ENCODE assay signal across 13 mouse cellular contexts in the genomic region with DNA sequence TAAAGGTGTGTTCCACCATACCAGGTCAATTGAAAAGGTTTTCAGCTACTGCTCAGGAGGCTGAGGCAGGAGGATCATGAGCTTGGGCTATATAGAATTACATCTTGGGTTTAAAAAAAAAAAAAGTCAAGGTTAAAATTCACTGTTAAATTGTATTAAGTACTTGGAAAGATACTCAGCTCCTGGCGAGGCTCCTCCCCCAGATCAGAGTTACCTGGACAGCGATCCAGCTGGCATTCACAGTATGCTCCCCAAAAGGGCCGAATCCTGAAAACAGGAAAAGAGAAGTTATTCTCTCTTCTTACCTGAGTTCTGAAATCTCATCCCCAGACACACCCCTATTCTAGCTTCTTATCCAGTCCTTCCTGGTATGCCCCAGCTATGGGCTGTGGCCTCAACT. TPM values are rescaled to one million over a fixed set of nuclear protein-coding genes. Genes with fewer than 3 reads are reported as not detected.
DNase-seq lines count a peak whose midpoint lies in the region; ATAC-seq lines count a peak whose summit lies in the region.
"Had no signal": no experiment of that assay in that cellular context is flagged by ENCODE, and none has a peak within 500 bp of the region (broad histone marks: within the 10 kb centered on the region; RNA-seq: fewer than 3 reads in every experiment).

No protein-coding gene starts in this region.

- DNase-seq in kidney, adult 9 months = peak; percentile 60
- DNase-seq in hindbrain, embryonic 11.5 days (ENCODE audit: low spot score) = no peak
- no peak for DNase-seq in thymus, postnatal 36 days
- DNase-seq in layer of hippocampus, adult 18-20 months (ENCODE audit: low spot score in 2 of 2) = no peak
- DNase-seq: B cell, adult 2 months; cerebellum, adult 11 months; lung, postnatal 4 days had no signal

- 96% methylated on average over 3 of the region's 3 CpGs for WGBS in kidney, embryonic 14.5 days
- 87% methylated on average over 3 of the region's 3 CpGs for WGBS in embryonic facial prominence, embryonic 12.5 days
- 98% methylated on average over 3 of the region's 3 CpGs for WGBS in hindbrain, embryonic 11.5 days
- 94% methylated on average over 3 of the region's 3 CpGs for WGBS in midbrain, embryonic 13.5 days

- H3K27ac ChIP-seq in kidney, embryonic 14.5 days (ENCODE audit: low read depth, low read length) = no peak overlapping the region
- 0 out of 2 replicates have a peak overlapping the region, but pooled peaks have one; percentile 6 for H3K27ac ChIP-seq in embryonic facial prominence, embryonic 12.5 days
- peak overlapping the region; percentile 98 for H3K27ac ChIP-seq in hindbrain, embryonic 11.5 days (ENCODE audit: low read depth, low read length)
- peak overlapping the region; percentile 94 for H3K27ac ChIP-seq in midbrain, embryonic 13.5 days
- H3K27ac ChIP-seq: limb, embryonic 15.5 days had no signal

- no peak overlapping the region for H3K9ac ChIP-seq in kidney, embryonic 14.5 days (ENCODE audit: low read depth, low read length)
- no peak overlapping the region for H3K9ac ChIP-seq in embryonic facial prominence, embryonic 12.5 days
- peak overlapping the region; percentile 84 for H3K9ac ChIP-seq in hindbrain, embryonic 11.5 days (ENCODE audit: low read depth, low read length)
- H3K9ac ChIP-seq in midbrain, embryonic 13.5 days (replicated peaks) = no peak overlapping the region
- H3K9ac ChIP-seq: limb, embryonic 15.5 days had no signal

- ATAC-seq in kidney, embryonic 14.5 days (ENCODE audit: low FRiP score, low TSS enrichment) = no peak
- no peak for ATAC-seq in embryonic facial prominence, embryonic 12.5 days (ENCODE audit: insufficient number of reproducible peaks, insufficient read depth, low FRiP score, low TSS enrichment)
- ATAC-seq in hindbrain, embryonic 11.5 days (ENCODE audit: low FRiP score) = no peak
- ATAC-seq in midbrain, embryonic 13.5 days = no peak
- no peak for ATAC-seq in erythroblast, adult 5-6 weeks (replicated peaks; ENCODE audit: low FRiP score, poor library complexity, severe bottlenecking)

- no peak overlapping the region for H3K4me3 ChIP-seq in kidney, embryonic 14.5 days (ENCODE audit: low read length)
- no peak overlapping the region for H3K4me3 ChIP-seq in embryonic facial prominence, embryonic 12.5 days
- H3K4me3 ChIP-seq in hindbrain, embryonic 11.5 days (ENCODE audit: low read depth, low read length) = peak overlapping the region; percentile 79; the same call in 1 of the 2 replicates
- peak overlapping the region; percentile 81 for H3K4me3 ChIP-seq in midbrain, embryonic 13.5 days (replicated peaks)
- H3K4me3 ChIP-seq: limb, embryonic 15.5 days had no signal

- H3K4me2 ChIP-seq in kidney, embryonic 14.5 days (replicated peaks; ENCODE audit: low read depth, low read length) = no peak overlapping the region
- H3K4me2 ChIP-seq in embryonic facial prominence, embryonic 12.5 days (replicated peaks) = no peak overlapping the region
- H3K4me2 ChIP-seq in hindbrain, embryonic 11.5 days (replicated peaks; ENCODE audit: low read depth, low read length) = peak overlapping the region; percentile 56
- H3K4me2 ChIP-seq in midbrain, embryonic 13.5 days (replicated peaks) = peak overlapping the region; percentile 88
- H3K4me2 ChIP-seq: limb, embryonic 15.5 days had no signal

- H3K9me3 ChIP-seq in kidney, embryonic 14.5 days (ENCODE audit: control insufficient read depth, low read length) = no peaks in the 10 kb centered on the region
- H3K9me3 ChIP-seq in embryonic facial prominence, embryonic 12.5 days = no peaks in the 10 kb centered on the region
- H3K9me3 ChIP-seq in hindbrain, embryonic 11.5 days (ENCODE audit: control insufficient read depth, low read length) = no peaks in the 10 kb centered on the region
- H3K9me3 ChIP-seq in midbrain, embryonic 13.5 days = no peaks in the 10 kb centered on the region
- H3K9me3 ChIP-seq: G1E; limb, embryonic 15.5 days had no signal

- H3K27me3 ChIP-seq in kidney, embryonic 14.5 days (ENCODE audit: control insufficient read depth, insufficient read depth, low read length) = no peaks in the 10 kb centered on the region
- no peaks in the 10 kb centered on the region for H3K27me3 ChIP-seq in embryonic facial prominence, embryonic 12.5 days
- H3K27me3 ChIP-seq in hindbrain, embryonic 11.5 days (ENCODE audit: control insufficient read depth, insufficient read depth, low read length) = no peaks in the 10 kb centered on the region
- H3K27me3 ChIP-seq in midbrain, embryonic 13.5 days = no peaks in the 10 kb centered on the region
- H3K27me3 ChIP-seq: limb, embryonic 15.5 days had no signal

- H3K4me1 ChIP-seq in kidney, embryonic 14.5 days (ENCODE audit: control insufficient read depth, insufficient read depth, low read length) = peaks cover 8% of the 10 kb centered on the region
- peaks cover 19% of the 10 kb centered on the region for H3K4me1 ChIP-seq in embryonic facial prominence, embryonic 12.5 days
- H3K4me1 ChIP-seq in hindbrain, embryonic 11.5 days (replicated peaks; ENCODE audit: control insufficient read depth, insufficient read depth, low read length) = peaks cover 8% of the 10 kb centered on the region
- peaks cover 65% of the 10 kb centered on the region for H3K4me1 ChIP-seq in midbrain, embryonic 13.5 days (replicated peaks)

- H3K36me3 ChIP-seq in kidney, embryonic 14.5 days (ENCODE audit: control insufficient read depth, insufficient read depth, low read length) = peaks cover 19% of the 10 kb centered on the region
- H3K36me3 ChIP-seq in embryonic facial prominence, embryonic 12.5 days = peaks cover 37% of the 10 kb centered on the region
- H3K36me3 ChIP-seq in hindbrain, embryonic 11.5 days (ENCODE audit: control insufficient read depth, insufficient read depth, low read length) = 0 out of 2 replicates have a peak, but pooled peaks cover 7% of the 10 kb centered on the region
- peaks cover 19% of the 10 kb centered on the region for H3K36me3 ChIP-seq in midbrain, embryonic 13.5 days

RNA-seq across cellular contexts. Expression of gene Pgpep1, which starts 3.0 kb away (rescaled TPM):
- polyA plus RNA-seq in kidney, embryonic 14.5 days (2014; fragmentation: Nextera tagmentation; extraction: Ambion mirVana) = 62.2 and 62.6 TPM in 2 replicates
- 59.5 and 70.4 TPM in 2 replicates for polyA plus RNA-seq in embryonic facial prominence, embryonic 12.5 days (2016; fragmentation: Nextera tagmentation; extraction: Ambion mirVana)
- 170 TPM in 2 replicates for polyA plus RNA-seq in hindbrain, embryonic 11.5 days (2014; fragmentation: Nextera tagmentation; extraction: Ambion mirVana)
- 87.5 and 99.4 TPM in 2 replicates for polyA plus RNA-seq in midbrain, embryonic 13.5 days (2015; fragmentation: Nextera tagmentation; extraction: Ambion mirVana)
- total RNA-seq in erythroblast, adult 5-6 weeks (2015; ENCODE audit: low replicate concordance) = 1.2 and 5.9 TPM in 2 replicates
- total RNA-seq in erythroblast, adult 5-6 weeks (2017; ENCODE audit: low replicate concordance) = 0.28 and 1.4 TPM in 2 replicates
- total RNA-seq in layer of hippocampus, adult 18-20 months (2021) = 10 to 100 TPM; 20.0 to 23.3 TPM

RNA-seq across cellular contexts. Expression of gene Lsm4, which starts 15.8 kb away (rescaled TPM):
- polyA plus RNA-seq in kidney, embryonic 14.5 days (2014; fragmentation: Nextera tagmentation; extraction: Ambion mirVana) = 353 and 447 TPM in 2 replicates
- 303 and 326 TPM in 2 replicates for polyA plus RNA-seq in embryonic facial prominence, embryonic 12.5 days (2016; fragmentation: Nextera tagmentation; extraction: Ambion mirVana)
- polyA plus RNA-seq in hindbrain, embryonic 11.5 days (2014; fragmentation: Nextera tagmentation; extraction: Ambion mirVana) = 282 and 299 TPM in 2 replicates
- 176 and 201 TPM in 2 replicates for polyA plus RNA-seq in midbrain, embryonic 13.5 days (2015; fragmentation: Nextera tagmentation; extraction: Ambion mirVana)
- 41.1 and 51.6 TPM in 2 replicates for total RNA-seq in erythroblast, adult 5-6 weeks (2015; ENCODE audit: low replicate concordance)
- 20.9 and 26.2 TPM in 2 replicates for total RNA-seq in erythroblast, adult 5-6 weeks (2017; ENCODE audit: low replicate concordance)
- total RNA-seq in layer of hippocampus, adult 18-20 months (2021) = 10 to 100 TPM; 63.8 to 71.5 TPM

RNA-seq across cellular contexts. Expression of gene Gdf15, which starts 25.0 kb away (rescaled TPM):
- polyA plus RNA-seq in kidney, embryonic 14.5 days (2014; fragmentation: Nextera tagmentation; extraction: Ambion mirVana) = 0.31 and 0.41 TPM in 2 replicates
- not detected in 2 replicates for polyA plus RNA-seq in embryonic facial prominence, embryonic 12.5 days (2016; fragmentation: Nextera tagmentation; extraction: Ambion mirVana)
- polyA plus RNA-seq in hindbrain, embryonic 11.5 days (2014; fragmentation: Nextera tagmentation; extraction: Ambion mirVana) = not detected in 2 replicates
- polyA plus RNA-seq in midbrain, embryonic 13.5 days (2015; fragmentation: Nextera tagmentation; extraction: Ambion mirVana) = 0.30 TPM in 1 of 2 replicates, not detected in the other
- not detected in 2 replicates for total RNA-seq in erythroblast, adult 5-6 weeks (2015; ENCODE audit: low replicate concordance)
- total RNA-seq in erythroblast, adult 5-6 weeks (2017; ENCODE audit: low replicate concordance) = 0.60 TPM in 1 of 2 replicates, not detected in the other
- not detected for total RNA-seq in layer of hippocampus, adult 18-20 months (2021)
- total RNA-seq: G1E had no signal

RNA-seq across cellular contexts. Expression of gene Lrrc25, which starts 41.3 kb away (rescaled TPM):
- polyA plus RNA-seq in kidney, embryonic 14.5 days (2014; fragmentation: Nextera tagmentation; extraction: Ambion mirVana) = 1.1 and 1.4 TPM in 2 replicates
- polyA plus RNA-seq in embryonic facial prominence, embryonic 12.5 days (2016; fragmentation: Nextera tagmentation; extraction: Ambion mirVana) = 1.1 and 1.2 TPM in 2 replicates
- 0.85 and 0.97 TPM in 2 replicates for polyA plus RNA-seq in hindbrain, embryonic 11.5 days (2014; fragmentation: Nextera tagmentation; extraction: Ambion mirVana)
- 1.1 and 1.2 TPM in 2 replicates for polyA plus RNA-seq in midbrain, embryonic 13.5 days (2015; fragmentation: Nextera tagmentation; extraction: Ambion mirVana)
- 5.4 and 9.0 TPM in 2 replicates for total RNA-seq in erythroblast, adult 5-6 weeks (2015; ENCODE audit: low replicate concordance)
- 0.98 and 2.3 TPM in 2 replicates for total RNA-seq in erythroblast, adult 5-6 weeks (2017; ENCODE audit: low replicate concordance)
- total RNA-seq in layer of hippocampus, adult 18-20 months (2021) = under 1 TPM; 0.33 to 0.37 TPM

RNA-seq across cellular contexts. Expression of gene Jund, which starts 41.5 kb away (rescaled TPM):
- 95.1 and 117 TPM in 2 replicates for polyA plus RNA-seq in kidney, embryonic 14.5 days (2014; fragmentation: Nextera tagmentation; extraction: Ambion mirVana)
- 142 and 150 TPM in 2 replicates for polyA plus RNA-seq in embryonic facial prominence, embryonic 12.5 days (2016; fragmentation: Nextera tagmentation; extraction: Ambion mirVana)
- 126 and 137 TPM in 2 replicates for polyA plus RNA-seq in hindbrain, embryonic 11.5 days (2014; fragmentation: Nextera tagmentation; extraction: Ambion mirVana)
- 65.1 and 97.7 TPM in 2 replicates for polyA plus RNA-seq in midbrain, embryonic 13.5 days (2015; fragmentation: Nextera tagmentation; extraction: Ambion mirVana)
- 29.2 and 53.9 TPM in 2 replicates for total RNA-seq in erythroblast, adult 5-6 weeks (2015; ENCODE audit: low replicate concordance)
- total RNA-seq in erythroblast, adult 5-6 weeks (2017; ENCODE audit: low replicate concordance) = 52.2 and 61.9 TPM in 2 replicates
- total RNA-seq in layer of hippocampus, adult 18-20 months (2021) = 100 to 1,000 TPM; 186 to 200 TPM

Comparison
In these comparisons a context has a peak if more than half of its experiments do, and no peak if none do; other contexts are left out.
1. H3K4me2 ChIP-seq: peak in hindbrain, embryonic 11.5 days (single experiment) and midbrain, embryonic 13.5 days (single experiment); none in kidney, embryonic 14.5 days (single experiment) and embryonic facial prominence, embryonic 12.5 days (single experiment).
2. H3K4me3 ChIP-seq: peak in hindbrain, embryonic 11.5 days (single experiment) and midbrain, embryonic 13.5 days (single experiment); none in kidney, embryonic 14.5 days (single experiment) and embryonic facial prominence, embryonic 12.5 days (single experiment).